Mouse (Mus musculus) embryonic fibroblast, embryonic 13.5 days (primary cell): ENCODE measurements around the gene Sfta2.

Experiments used
- CTCF ChIP-seq: IDR thresholded peaks from 2 replicates; pipeline ENCODE4 v1.5.1; 2011; ENCODE audit warnings: mild to moderate bottlenecking, control low read depth, low read length, moderate library complexity, borderline replicate concordance; ENCODE audit not compliant: insufficient read depth
- POLR2A ChIP-seq: IDR thresholded peaks from 2 replicates; pipeline ENCODE4 v1.6.1; 2011; ENCODE audit warnings: low read depth, mild to moderate bottlenecking, control low read depth, low read length, moderate library complexity

GRCm38 (mm10) chr17:35626537-35626936, 25.2 kb downstream of the Sfta2 start, which contains the start of gene Gm9573:
- TF ChIP-seq CTCF (no peak), POLR2A (no peak)
